Mouse (Mus musculus): ENCODE measurements around the gene Sclt1. TPM values are rescaled to one million over a fixed set of nuclear protein-coding genes. Genes with fewer than 3 reads are reported as not detected.

The Sclt1 gene
- polyA plus RNA-seq, 1 experiment from 2014 or later = 10.6 TPM

GRCm38 (mm10) chr3:41609071-41609470 lies 133.2 kb downstream of the Sclt1 start:
- Histone ChIP-seq H3K27me3 (replicated peaks; ENCODE audit: control insufficient read depth, insufficient read depth, low read length) (no peaks in the 10 kb centered on the region), H3K4me3 (ENCODE audit: low read length) (no peak overlapping the region), H3K4me2 (ENCODE audit: low read depth, low read length) (no peak overlapping the region), H3K36me3 (ENCODE audit: control insufficient read depth, insufficient read depth, low read length) (peaks cover 33% of the 10 kb centered on the region), H3K27ac (ENCODE audit: low read length) (no peak overlapping the region), H3K9me3 (ENCODE audit: control insufficient read depth, low read length) (no peaks in the 10 kb centered on the region), H3K9ac (ENCODE audit: low read depth, low read length) (no peak overlapping the region), H3K4me1 (ENCODE audit: control insufficient read depth, insufficient read depth, low read length) (no peaks in the 10 kb centered on the region; the same call in 1 of the 2 replicates)
- ATAC-seq = no peak
- 96% methylated on average over 5 of the region's 5 CpGs for WGBS

- Histone ChIP-seq H3K4me2 (ENCODE audit: low read depth, low read length) (no peak overlapping the region), H3K9me3 (ENCODE audit: control insufficient read depth, low read length) (no peaks in the 10 kb centered on the region), H3K36me3 (ENCODE audit: control insufficient read depth, insufficient read depth, low read length) (peaks cover 26% of the 10 kb centered on the region; the same call in 1 of the 2 replicates), H3K4me3 (ENCODE audit: low read length) (no peak overlapping the region), H3K27ac (ENCODE audit: low read length) (no peak overlapping the region), H3K27me3 (replicated peaks; ENCODE audit: control insufficient read depth, insufficient read depth, low read length) (no peaks in the 10 kb centered on the region), H3K4me1 (ENCODE audit: control insufficient read depth, insufficient read depth, low read length) (no peaks in the 10 kb centered on the region; the same call in 1 of the 2 replicates), H3K9ac (ENCODE audit: low read depth, low read length) (no peak overlapping the region)
- 84% methylated on average over 8 of the region's 8 CpGs for WGBS
- ATAC-seq = no peak
These were observed 134.8 kb downstream of the Sclt1 start for GRCm38 (mm10) chr3:41607467-41607866.

GRCm38 (mm10) chr3:41607050-41607449 lies 135.3 kb downstream of the Sclt1 start:
- ATAC-seq = peak; percentile 29; the same call in 1 of the 2 replicates
- Histone ChIP-seq H3K27ac (ENCODE audit: low read length) (no peak overlapping the region), H3K27me3 (replicated peaks; ENCODE audit: control insufficient read depth, insufficient read depth, low read length) (no peaks in the 10 kb centered on the region), H3K4me3 (ENCODE audit: low read length) (no peak overlapping the region), H3K9ac (ENCODE audit: low read depth, low read length) (no peak overlapping the region), H3K4me2 (ENCODE audit: low read depth, low read length) (no peak overlapping the region), H3K4me1 (ENCODE audit: control insufficient read depth, insufficient read depth, low read length) (no peaks in the 10 kb centered on the region; the same call in 1 of the 2 replicates), H3K36me3 (ENCODE audit: control insufficient read depth, insufficient read depth, low read length) (peaks cover 24% of the 10 kb centered on the region; the same call in 1 of the 2 replicates), H3K9me3 (ENCODE audit: control insufficient read depth, low read length) (no peaks in the 10 kb centered on the region)
- 91% methylated on average over 9 of the region's 9 CpGs for WGBS

- no peak for ATAC-seq
- Histone ChIP-seq H3K27me3 (replicated peaks; ENCODE audit: control insufficient read depth, insufficient read depth, low read length) (no peaks in the 10 kb centered on the region), H3K27ac (ENCODE audit: low read length) (no peak overlapping the region), H3K4me1 (ENCODE audit: control insufficient read depth, insufficient read depth, low read length) (no peaks in the 10 kb centered on the region; the same call in 1 of the 2 replicates), H3K4me2 (ENCODE audit: low read depth, low read length) (no peak overlapping the region), H3K9ac (ENCODE audit: low read depth, low read length) (no peak overlapping the region), H3K4me3 (ENCODE audit: low read length) (no peak overlapping the region), H3K36me3 (ENCODE audit: control insufficient read depth, insufficient read depth, low read length) (peaks cover 17% of the 10 kb centered on the region; the same call in 1 of the 2 replicates), H3K9me3 (ENCODE audit: control insufficient read depth, low read length) (no peaks in the 10 kb centered on the region)
- WGBS = 82% methylated on average over 4 of the region's 4 CpGs
These were observed 136.0 kb downstream of the Sclt1 start for GRCm38 (mm10) chr3:41606330-41606664.

- Histone ChIP-seq H3K27me3 (replicated peaks; ENCODE audit: control insufficient read depth, insufficient read depth, low read length) (no peaks in the 10 kb centered on the region), H3K4me1 (ENCODE audit: control insufficient read depth, insufficient read depth, low read length) (no peaks in the 10 kb centered on the region; the same call in 1 of the 2 replicates), H3K9me3 (ENCODE audit: control insufficient read depth, low read length) (no peaks in the 10 kb centered on the region), H3K9ac (ENCODE audit: low read depth, low read length) (no peak overlapping the region), H3K4me2 (ENCODE audit: low read depth, low read length) (no peak overlapping the region), H3K27ac (ENCODE audit: low read length) (no peak overlapping the region), H3K36me3 (ENCODE audit: control insufficient read depth, insufficient read depth, low read length) (peaks cover 17% of the 10 kb centered on the region; the same call in 1 of the 2 replicates), H3K4me3 (ENCODE audit: low read length) (no peak overlapping the region)
- ATAC-seq = no peak
- WGBS = 84% methylated on average over 13 of the region's 13 CpGs
These were observed 136.5 kb downstream of the Sclt1 start for GRCm38 (mm10) chr3:41605601-41606329.

- Histone ChIP-seq H3K4me3 (ENCODE audit: low read length) (no peak overlapping the region), H3K9ac (ENCODE audit: low read depth, low read length) (no peak overlapping the region), H3K9me3 (ENCODE audit: control insufficient read depth, low read length) (no peaks in the 10 kb centered on the region), H3K27me3 (replicated peaks; ENCODE audit: control insufficient read depth, insufficient read depth, low read length) (no peaks in the 10 kb centered on the region), H3K4me2 (ENCODE audit: low read depth, low read length) (no peak overlapping the region), H3K4me1 (ENCODE audit: control insufficient read depth, insufficient read depth, low read length) (no peaks in the 10 kb centered on the region; the same call in 1 of the 2 replicates), H3K36me3 (ENCODE audit: control insufficient read depth, insufficient read depth, low read length) (peaks cover 13% of the 10 kb centered on the region; the same call in 1 of the 2 replicates), H3K27ac (ENCODE audit: low read length) (no peak overlapping the region)
- 82% methylated on average over 12 of the region's 12 CpGs for WGBS
- ATAC-seq = no peak
These were observed 137.5 kb downstream of the Sclt1 start for GRCm38 (mm10) chr3:41604629-41605321.

- Histone ChIP-seq H3K4me2 (ENCODE audit: low read depth, low read length) (no peak overlapping the region), H3K9ac (ENCODE audit: low read depth, low read length) (peak overlapping the region; percentile 5; the same call in 1 of the 2 replicates), H3K27ac (ENCODE audit: low read length) (no peak overlapping the region), H3K4me1 (ENCODE audit: control insufficient read depth, insufficient read depth, low read length) (no peaks in the 10 kb centered on the region; the same call in 1 of the 2 replicates), H3K36me3 (ENCODE audit: control insufficient read depth, insufficient read depth, low read length) (peaks cover 13% of the 10 kb centered on the region; the same call in 1 of the 2 replicates), H3K4me3 (ENCODE audit: low read length) (no peak overlapping the region), H3K9me3 (ENCODE audit: control insufficient read depth, low read length) (no peaks in the 10 kb centered on the region), H3K27me3 (replicated peaks; ENCODE audit: control insufficient read depth, insufficient read depth, low read length) (no peaks in the 10 kb centered on the region)
- no peak for ATAC-seq
- WGBS = 66% methylated on average over 5 of the region's 5 CpGs
These were observed 138.8 kb downstream of the Sclt1 start for GRCm38 (mm10) chr3:41603470-41604019.

GRCm38 (mm10) chr3:41602933-41603332 lies 139.4 kb downstream of the Sclt1 start:
- no peaks in the 10 kb centered on the region for H3K9me3 ChIP-seq (ENCODE audit: control insufficient read depth, low read length)
- no peak for ATAC-seq
- no peak overlapping the region for H3K4me3 ChIP-seq (ENCODE audit: low read length)
- 51% methylated on average over 10 of the region's 10 CpGs for WGBS
- no peak overlapping the region for H3K4me2 ChIP-seq (ENCODE audit: low read depth, low read length)
- no peaks in the 10 kb centered on the region for H3K27me3 ChIP-seq (replicated peaks; ENCODE audit: control insufficient read depth, insufficient read depth, low read length)
- no peak overlapping the region; the same call in 1 of the 2 replicates for H3K27ac ChIP-seq (ENCODE audit: low read length)
- H3K36me3 ChIP-seq (ENCODE audit: control insufficient read depth, insufficient read depth, low read length) = peaks cover 14% of the 10 kb centered on the region; the same call in 1 of the 2 replicates
- no peaks in the 10 kb centered on the region; the same call in 1 of the 2 replicates for H3K4me1 ChIP-seq (ENCODE audit: control insufficient read depth, insufficient read depth, low read length)
- peak overlapping the region; percentile 5; the same call in 1 of the 2 replicates for H3K9ac ChIP-seq (ENCODE audit: low read depth, low read length)

All from intestine, embryonic 16.5 days (tissue).